Mouse (Mus musculus) heart, embryonic 12.5 days (tissue): ENCODE measurements at regions not wholly inside any gene's neighbourhood (a gene's known extent, or its start where the extent isn't known, plus 50 kb on each side); places are given as distances from the start of the nearest gene placed in this dataset.
A peak's percentile ranks its signal among the peaks of the same experiment; 100 is the strongest.
"Not testable (repeated sequence)": the region's sequence is repeated elsewhere in the genome, so short reads cannot be mapped to it uniquely, and the experiment has no call there.

Source experiments
- ATAC-seq: fragments of 200-750 bp; cut with Nextera tagmentation; 2 replicates; pipeline ENCODE4 v1.8.0; 2017; ENCODE audit warnings: moderate TSS enrichment, moderate library complexity; ENCODE audit not compliant: insufficient number of reproducible peaks, low FRiP score
- H3K27ac ChIP-seq: fragments of 300-500 bp; sonication (generic); 2 replicates; pipeline ENCODE4 v1.5.1; 2016; ENCODE audit warnings: mild to moderate bottlenecking, moderate library complexity; ENCODE audit not compliant: poor library complexity, severe bottlenecking
- H3K27me3 ChIP-seq: fragments of 300-500 bp; sonication (generic); replicated peaks from 2 replicates; pipeline ENCODE4 v1.6.1; 2016; ENCODE audit warnings: mild to moderate bottlenecking, moderate library complexity
- H3K36me3 ChIP-seq: fragments of 300-500 bp; sonication (generic); 2 replicates; pipeline ENCODE4 v1.6.1; 2016; ENCODE audit warnings: mild to moderate bottlenecking, moderate library complexity
- H3K4me1 ChIP-seq: fragments of 300-500 bp; sonication (generic); replicated peaks from 2 replicates; pipeline ENCODE4 v1.6.1; 2016; ENCODE audit warnings: mild to moderate bottlenecking
- H3K4me2 ChIP-seq: fragments of 300-500 bp; sonication (generic); 2 replicates; pipeline ENCODE4 v1.6.1; 2016; ENCODE audit warnings: mild to moderate bottlenecking, moderate library complexity
- H3K4me3 ChIP-seq: fragments of 300-500 bp; sonication (generic); 2 replicates; pipeline ENCODE4 v1.5.1; 2016; ENCODE audit warnings: mild to moderate bottlenecking
- H3K9ac ChIP-seq: fragments of 300-500 bp; sonication (generic); 2 replicates; pipeline ENCODE4 v1.6.1; 2016; ENCODE audit warnings: mild to moderate bottlenecking, moderate library complexity
- H3K9me3 ChIP-seq: fragments of 300-500 bp; sonication (generic); replicated peaks from 2 replicates; pipeline ENCODE4 v1.6.1; 2016; ENCODE audit warnings: mild to moderate bottlenecking, moderate library complexity
- WGBS: fragments of 180-500 bp; shearing (Covaris S2); methylation state at CpG from one replicate; pipeline ENCODE4 v1.1.7; 2016; 5-methylcytosine and 5-hydroxymethylcytosine counted together

DNA sequence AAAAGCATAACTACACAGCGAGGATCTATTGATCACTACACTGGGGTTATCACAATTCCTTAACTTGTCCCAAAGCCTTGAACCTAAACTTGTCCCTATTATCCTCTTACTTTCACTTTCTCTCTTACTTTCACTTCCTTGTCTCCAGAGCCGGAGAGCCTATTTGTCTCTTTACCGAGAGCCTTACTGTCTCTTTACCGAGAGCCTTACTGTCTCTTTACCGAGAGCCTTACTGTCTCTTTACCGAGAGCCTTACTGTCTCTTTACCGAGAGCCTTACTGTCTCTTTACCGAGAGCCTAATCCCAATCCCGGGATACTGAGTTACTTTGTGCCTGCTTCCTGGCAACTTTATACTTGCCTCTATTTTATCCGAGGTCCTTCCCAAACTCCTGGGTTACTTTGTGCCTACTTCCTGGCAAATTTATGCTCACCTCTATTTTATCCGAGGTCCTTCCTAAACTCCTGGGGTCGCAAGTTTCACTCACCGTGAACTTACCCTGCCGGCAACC lies 335.3 kb upstream of the Ccng1 start:
- not testable (repeated sequence) for ATAC-seq, H3K4me1 ChIP-seq

DNA sequence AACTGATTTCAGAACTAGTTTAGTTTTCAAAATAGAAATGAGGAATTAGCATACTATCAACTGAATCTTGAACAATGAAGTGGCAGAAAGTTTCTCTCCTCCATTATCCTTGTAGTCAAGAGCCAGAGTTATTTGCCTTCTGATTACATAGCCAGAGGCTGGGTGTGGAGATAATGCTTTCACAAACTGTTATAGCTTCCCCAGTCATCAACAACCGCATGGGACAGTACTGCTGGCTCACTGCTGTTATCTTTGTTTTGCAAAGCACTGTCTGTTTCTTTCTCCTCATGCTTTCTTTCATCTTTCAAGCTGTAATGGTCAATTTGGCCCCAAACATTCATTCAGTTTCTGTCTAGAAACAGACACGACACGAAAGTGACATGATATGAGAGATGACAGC lies 308.5 kb upstream of the Ccng1 start:
- WGBS: 42% methylated on average over 3 of the region's 3 CpGs

More for the DNA sequence above, 335.3 kb upstream of the Ccng1 start:
- not testable (repeated sequence) for H3K9ac ChIP-seq, H3K27me3 ChIP-seq, H3K9me3 ChIP-seq, H3K4me2 ChIP-seq, H3K36me3 ChIP-seq, H3K4me3 ChIP-seq, H3K27ac ChIP-seq
- WGBS: 80% methylated on average over 12 of the region's 14 CpGs

DNA sequence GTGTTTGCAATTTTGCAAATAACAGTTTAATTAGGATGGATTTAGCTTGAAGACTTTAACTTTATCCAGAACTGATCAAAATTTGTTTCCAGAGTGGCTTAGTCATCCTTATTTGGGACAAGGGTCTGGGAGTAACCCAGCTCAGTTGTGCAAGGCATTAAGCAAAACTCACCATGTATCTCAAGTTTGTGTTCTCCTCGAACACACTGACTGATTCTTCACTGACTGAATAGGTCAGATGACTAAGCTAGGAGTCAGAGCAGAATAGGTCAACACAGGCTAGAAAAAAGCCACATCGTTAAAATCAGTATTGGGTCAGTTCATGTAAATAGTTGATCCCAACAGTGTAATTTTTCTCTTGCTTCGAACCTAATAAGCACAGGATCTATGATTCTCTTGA lies 302.7 kb upstream of the Ccng1 start:
- H3K4me3 ChIP-seq: no peak overlapping the region
- H3K9ac ChIP-seq: no peak overlapping the region
- H3K27ac ChIP-seq: no peak overlapping the region
- ATAC-seq: no peak
- no peaks in the 10 kb centered on the region for H3K27me3 ChIP-seq
- no peaks in the 10 kb centered on the region for H3K36me3 ChIP-seq
- no peaks in the 10 kb centered on the region for H3K9me3 ChIP-seq
- WGBS: 69% methylated on average over 3 of the region's 3 CpGs
- no peak overlapping the region for H3K4me2 ChIP-seq
- no peaks in the 10 kb centered on the region for H3K4me1 ChIP-seq

More for the DNA sequence above, 308.5 kb upstream of the Ccng1 start:
- no peak overlapping the region for H3K9ac ChIP-seq
- H3K27ac ChIP-seq: no peak overlapping the region
- no peaks in the 10 kb centered on the region for H3K36me3 ChIP-seq
- H3K4me3 ChIP-seq: no peak overlapping the region
- no peak overlapping the region for H3K4me2 ChIP-seq
- no peaks in the 10 kb centered on the region for H3K4me1 ChIP-seq
- no peaks in the 10 kb centered on the region for H3K27me3 ChIP-seq
- no peak for ATAC-seq
- no peaks in the 10 kb centered on the region for H3K9me3 ChIP-seq

DNA sequence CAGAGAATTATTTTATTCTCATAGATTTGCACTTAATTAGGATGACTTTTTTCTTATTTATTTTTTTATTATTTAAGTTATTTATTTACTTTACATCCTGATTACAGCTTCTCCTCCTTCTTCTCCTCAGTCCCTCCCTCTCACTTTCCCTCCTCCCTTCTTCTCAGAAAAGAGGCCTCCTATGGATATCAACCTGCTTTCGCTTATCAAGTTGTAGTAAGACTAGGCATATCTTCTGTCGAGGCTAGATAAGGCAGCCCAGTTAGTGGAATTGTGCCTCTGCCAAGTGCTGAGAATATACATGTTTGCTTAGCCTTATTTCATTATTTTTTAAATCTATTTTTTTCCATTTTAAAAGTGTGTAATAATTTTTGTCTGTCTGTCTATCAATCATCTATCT lies 274.9 kb upstream of the Ccng1 start:
- H3K9me3 ChIP-seq: no peaks in the 10 kb centered on the region
- H3K27ac ChIP-seq: no peak overlapping the region
- no peaks in the 10 kb centered on the region for H3K4me1 ChIP-seq
- no peak overlapping the region for H3K4me2 ChIP-seq
- H3K27me3 ChIP-seq: no peaks in the 10 kb centered on the region
- no peak overlapping the region for H3K4me3 ChIP-seq
- ATAC-seq: no peak
- no peak overlapping the region for H3K9ac ChIP-seq
- no peaks in the 10 kb centered on the region for H3K36me3 ChIP-seq
- WGBS: 56% methylated on average over 2 of the region's 2 CpGs

DNA sequence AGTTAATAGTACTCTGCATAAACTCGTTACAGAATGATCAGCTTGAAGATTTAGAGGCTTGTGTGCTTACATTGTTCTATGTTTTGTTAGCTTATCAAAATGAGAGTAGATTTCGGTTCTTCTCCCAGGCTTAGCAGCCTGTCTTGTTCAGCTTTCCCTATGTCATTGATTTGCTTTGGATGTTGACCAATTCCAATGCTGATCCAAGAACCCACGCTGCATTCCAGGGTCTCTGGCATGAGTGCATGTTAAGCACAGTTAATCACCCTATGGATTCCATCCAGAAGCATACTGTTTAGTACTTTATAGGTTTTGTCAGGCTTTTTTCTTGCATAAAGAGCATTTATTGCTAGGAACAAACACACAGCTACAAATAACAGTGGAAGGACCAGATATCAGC lies 255.0 kb upstream of the Ccng1 start:
- 55% methylated on average over 3 of the region's 3 CpGs for WGBS
- Histone ChIP-seq H3K27ac (no peak overlapping the region), H3K4me3 (no peak overlapping the region), H3K9ac (no peak overlapping the region), H3K27me3 (no peaks in the 10 kb centered on the region), H3K36me3 (no peaks in the 10 kb centered on the region), H3K4me2 (no peak overlapping the region), H3K9me3 (no peaks in the 10 kb centered on the region), H3K4me1 (no peaks in the 10 kb centered on the region)
- no peak for ATAC-seq

DNA sequence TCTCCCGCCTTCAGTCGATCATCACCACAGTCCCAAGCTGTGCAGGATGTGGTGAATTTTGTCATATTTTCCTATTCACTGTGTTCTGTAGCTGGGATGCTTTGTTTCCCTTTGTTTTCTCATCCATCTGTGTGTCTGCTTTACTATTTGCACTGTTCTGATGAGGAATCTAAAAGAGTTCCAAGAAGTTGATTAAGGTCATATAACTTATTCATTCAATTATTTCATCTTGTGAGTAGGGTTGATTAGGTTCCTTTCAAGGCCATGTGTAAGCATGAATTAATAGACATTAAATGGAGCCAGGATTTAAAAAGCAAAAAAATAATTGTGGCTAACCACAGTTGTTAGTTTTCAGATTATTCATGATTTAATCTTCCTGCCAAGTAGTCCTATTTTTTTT lies 217.7 kb upstream of the Ccng1 start:
- no peak overlapping the region for H3K27ac ChIP-seq
- H3K9ac ChIP-seq: no peak overlapping the region
- WGBS: 82% methylated on average over 2 of the region's 2 CpGs
- no peak for ATAC-seq
- no peak overlapping the region for H3K4me2 ChIP-seq
- H3K9me3 ChIP-seq: no peaks in the 10 kb centered on the region
- H3K36me3 ChIP-seq: no peaks in the 10 kb centered on the region
- H3K27me3 ChIP-seq: no peaks in the 10 kb centered on the region
- H3K4me3 ChIP-seq: no peak overlapping the region
- no peaks in the 10 kb centered on the region for H3K4me1 ChIP-seq

DNA sequence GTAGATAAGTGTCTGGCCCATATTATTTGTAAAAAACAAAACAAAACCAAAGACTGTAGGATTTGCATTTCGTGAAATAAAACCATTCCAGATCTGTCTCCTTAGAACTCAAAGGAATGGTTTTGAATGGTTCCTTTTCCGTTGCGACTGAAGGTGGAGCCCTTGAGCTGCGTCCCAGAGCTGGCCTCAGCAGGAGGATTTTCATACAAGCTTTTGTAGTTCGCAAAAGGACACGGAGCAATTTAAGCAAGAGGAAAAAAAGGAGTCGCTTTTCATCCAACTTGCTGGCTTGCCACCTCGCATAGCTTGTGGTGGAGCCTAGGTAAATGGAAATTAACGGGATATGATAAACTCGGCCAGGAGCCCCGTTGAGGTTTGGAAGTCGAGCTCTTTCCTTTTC lies 172.1 kb upstream of the Ccng1 start:
- Histone ChIP-seq H3K9ac (no peak overlapping the region), H3K27me3 (no peaks in the 10 kb centered on the region), H3K4me1 (no peaks in the 10 kb centered on the region), H3K27ac (no peak overlapping the region), H3K4me3 (peak overlapping the region; percentile 43), H3K4me2 (peak overlapping the region; percentile 70), H3K9me3 (no peaks in the 10 kb centered on the region), H3K36me3 (no peaks in the 10 kb centered on the region)
- 2% methylated on average over 12 of the region's 12 CpGs for WGBS
- no peak for ATAC-seq

DNA sequence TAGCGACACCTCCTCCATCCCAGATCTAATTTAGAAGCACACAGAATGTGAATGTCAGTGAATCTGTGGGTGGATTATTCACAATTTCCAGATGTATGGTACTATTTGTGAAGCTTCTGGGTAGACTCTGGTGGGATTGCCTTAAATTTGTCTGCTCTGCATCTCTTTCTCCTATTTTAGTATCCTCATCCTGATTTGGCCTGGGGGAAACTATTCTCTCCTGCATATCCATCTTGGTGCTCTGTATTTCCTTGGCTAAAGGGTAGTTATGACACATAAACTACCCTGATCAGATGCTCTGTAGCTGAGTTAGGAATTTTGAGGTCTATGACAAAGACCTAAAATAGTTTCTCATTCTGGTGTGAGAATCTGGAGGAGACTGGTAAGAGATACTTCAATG lies 136.4 kb upstream of the Ccng1 start:
- no peak for ATAC-seq
- Histone ChIP-seq H3K36me3 (no peaks in the 10 kb centered on the region), H3K9ac (no peak overlapping the region), H3K9me3 (no peaks in the 10 kb centered on the region), H3K4me3 (no peak overlapping the region), H3K27ac (no peak overlapping the region), H3K4me1 (no peaks in the 10 kb centered on the region), H3K4me2 (no peak overlapping the region), H3K27me3 (no peaks in the 10 kb centered on the region)
- WGBS: 83% methylated on average over 1 of the region's 1 CpGs

DNA sequence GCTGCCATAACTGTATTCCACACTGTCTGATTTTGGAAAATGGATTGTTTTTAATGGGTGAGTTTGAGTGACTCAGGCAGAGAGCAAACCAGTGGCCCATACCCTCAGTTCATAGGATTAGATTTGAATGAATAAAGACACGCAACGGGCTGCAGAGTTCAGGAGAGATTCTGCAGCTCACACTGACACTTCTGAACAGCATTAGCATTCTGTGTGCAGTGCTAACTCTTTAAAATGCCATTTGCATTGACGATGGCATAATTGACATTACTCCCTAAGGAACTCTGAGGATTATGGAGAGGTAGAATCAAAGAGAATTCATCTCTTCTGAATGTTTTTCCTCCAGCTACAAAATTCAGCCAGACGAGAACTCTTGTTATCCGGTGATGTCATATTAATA lies 129.4 kb upstream of the Ccng1 start:
- Histone ChIP-seq H3K9me3 (no peaks in the 10 kb centered on the region), H3K9ac (no peak overlapping the region), H3K4me2 (no peak overlapping the region), H3K36me3 (no peaks in the 10 kb centered on the region), H3K27me3 (no peaks in the 10 kb centered on the region), H3K27ac (no peak overlapping the region), H3K4me3 (no peak overlapping the region), H3K4me1 (no peaks in the 10 kb centered on the region)
- no peak for ATAC-seq
- WGBS: 78% methylated on average over 5 of the region's 5 CpGs

DNA sequence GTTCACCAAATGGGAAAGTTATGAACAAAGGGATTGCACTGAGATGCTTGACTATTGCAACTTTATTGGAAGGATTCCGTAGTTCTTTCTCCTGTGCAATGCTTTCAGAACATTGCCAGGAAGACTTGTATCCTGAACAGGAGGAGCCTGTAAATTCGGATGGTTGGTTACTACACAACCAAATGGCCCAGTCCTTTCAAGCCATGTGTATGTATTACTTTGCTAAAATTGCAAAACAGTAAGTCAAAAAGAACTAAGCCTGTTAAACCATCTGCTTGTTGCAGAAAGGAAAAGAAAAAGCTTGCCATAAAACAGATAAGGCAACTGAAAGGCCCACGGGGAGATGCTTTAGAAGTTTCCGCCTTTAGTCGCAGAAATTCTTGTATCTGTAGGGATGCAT lies 124.5 kb upstream of the Ccng1 start:
- 76% methylated on average over 5 of the region's 5 CpGs for WGBS
- H3K4me3 ChIP-seq: no peak overlapping the region
- no peak for ATAC-seq

DNA sequence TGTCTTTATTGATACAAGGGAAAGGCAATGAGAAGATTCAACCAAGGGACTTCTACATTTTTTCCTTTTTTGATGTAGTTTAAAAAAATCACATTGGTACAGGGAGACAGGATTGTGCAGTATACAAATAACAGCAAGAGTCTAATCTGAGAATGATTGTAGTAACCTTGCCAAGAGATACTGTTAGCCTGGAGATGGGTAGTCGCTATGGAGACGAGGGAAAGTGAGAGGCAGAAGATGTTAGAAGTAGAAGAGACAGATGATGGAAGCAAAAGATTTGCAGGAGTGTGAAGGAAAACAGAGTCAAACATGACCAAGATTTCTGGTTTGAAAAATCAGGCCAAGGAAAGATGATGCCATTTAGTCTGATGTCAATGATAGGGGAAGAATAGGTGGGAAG lies 117.9 kb upstream of the Ccng1 start:
- WGBS: 74% methylated on average over 2 of the region's 2 CpGs
- no peak overlapping the region for H3K4me2 ChIP-seq
- H3K4me3 ChIP-seq: no peak overlapping the region
- H3K9ac ChIP-seq: no peak overlapping the region
- no peak overlapping the region for H3K27ac ChIP-seq
- H3K9me3 ChIP-seq: no peaks in the 10 kb centered on the region
- ATAC-seq: no peak
- H3K27me3 ChIP-seq: no peaks in the 10 kb centered on the region
- H3K4me1 ChIP-seq: no peaks in the 10 kb centered on the region
- H3K36me3 ChIP-seq: no peaks in the 10 kb centered on the region

More for the DNA sequence above, 124.5 kb upstream of the Ccng1 start:
- Histone ChIP-seq H3K9ac (no peak overlapping the region), H3K4me2 (no peak overlapping the region), H3K36me3 (no peaks in the 10 kb centered on the region), H3K9me3 (no peaks in the 10 kb centered on the region), H3K27ac (no peak overlapping the region), H3K4me1 (no peaks in the 10 kb centered on the region), H3K27me3 (no peaks in the 10 kb centered on the region)

DNA sequence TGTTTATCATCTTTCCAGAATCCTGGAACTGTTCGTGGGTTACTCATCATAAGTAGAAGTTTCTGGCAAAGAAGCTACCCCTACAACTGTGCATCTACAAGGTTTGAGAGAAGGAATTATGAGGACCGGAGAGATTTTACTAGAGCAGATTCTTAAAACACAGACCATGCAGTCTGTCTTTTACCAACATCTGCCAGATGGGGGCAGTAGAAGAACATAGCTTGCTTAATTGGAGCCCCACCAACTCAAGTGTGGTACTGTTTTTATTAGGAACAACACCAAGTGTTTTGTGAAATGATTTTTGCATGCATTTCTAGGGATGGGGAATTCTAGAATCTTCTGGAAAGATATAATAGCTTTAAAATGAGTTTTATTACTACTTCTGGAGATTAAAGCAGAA lies 110.6 kb upstream of the Ccng1 start:
- no peaks in the 10 kb centered on the region for H3K9me3 ChIP-seq
- no peak overlapping the region for H3K4me2 ChIP-seq
- no peak overlapping the region for H3K27ac ChIP-seq
- WGBS: 31% methylated on average over 2 of the region's 2 CpGs
- H3K27me3 ChIP-seq: no peaks in the 10 kb centered on the region
- no peak for ATAC-seq
- no peaks in the 10 kb centered on the region for H3K36me3 ChIP-seq
- no peak overlapping the region for H3K9ac ChIP-seq
- no peak overlapping the region for H3K4me3 ChIP-seq
- no peaks in the 10 kb centered on the region for H3K4me1 ChIP-seq
